Mouse (Mus musculus) spleen, adult 10 weeks (tissue): Measurements from ENCODE around the gene Trak2. TPM values are rescaled to one million over a fixed set of nuclear protein-coding genes. Genes with fewer than 3 reads are reported as not detected.

Source experiments
- polyA plus RNA-seq: library from polyadenylated mRNA; stranded (reverse); fragments of 350-450 nt; fragmentation: Illumina TruSeq; extraction: RNeasy Lipid Tissue Mini Kit (QIAGEN cat#74804); gene quantifications from one replicate; pipeline ENCODE4 v1.2.3, GENCODE M21; 2015; ENCODE audit warnings: low replicate concordance; ENCODE audit not compliant: insufficient read depth

Gene Trak2
- 71.1 TPM for polyA plus RNA-seq

GRCm38 (mm10) chr1:58973366-58974221, at the start of gene Trak2, which contains the start of gene Stradb:
TSS of gene Trak2 (minus strand) at chr1:58973430.
TSS of gene Stradb (plus strand) at chr1:58973522.

Other genes with a start within 250 kb of the Trak2 start
- 119 TPM for gene Casp8, start 178.1 kb downstream of the Trak2 start, polyA plus RNA-seq
- gene Stradb, start 92 bp upstream of the Trak2 start, polyA plus RNA-seq: 32.8 TPM
- not detected for gene C2cd6, start 121.5 kb upstream of the Trak2 start, polyA plus RNA-seq
- gene Tmem237, start 147.0 kb upstream of the Trak2 start, polyA plus RNA-seq: 5.7 TPM
- gene Mpp4, start 190.0 kb upstream of the Trak2 start, polyA plus RNA-seq: 0.46 TPM